Mouse (Mus musculus): ENCODE measurements at regions not wholly inside any gene's neighbourhood (a gene's known extent, or its start where the extent isn't known, plus 50 kb on each side); places are given as distances from the start of the nearest gene placed in this dataset.

- H3K36me3 ChIP-seq (ENCODE audit: control insufficient read depth, insufficient read depth, low read length), result no peaks in the 10 kb centered on the region
- DNase-seq (ENCODE audit: low spot score), result no peak
- H3K4me1 ChIP-seq (replicated peaks; ENCODE audit: control insufficient read depth, insufficient read depth, low read length), result no peaks in the 10 kb centered on the region
- H3K9ac ChIP-seq (ENCODE audit: low read depth, low read length), result no peak overlapping the region
- ATAC-seq (replicated peaks; ENCODE audit: low FRiP score), result no peak
- 83% methylated on average over 4 of the region's 4 CpGs for WGBS
- H3K27me3 ChIP-seq (replicated peaks; ENCODE audit: control insufficient read depth, insufficient read depth, low read length), result no peaks in the 10 kb centered on the region
- H3K9me3 ChIP-seq (ENCODE audit: control insufficient read depth, low read length), result 0 out of 2 replicates have a peak, but pooled peaks cover 4% of the 10 kb centered on the region
- no peak overlapping the region for H3K4me3 ChIP-seq (ENCODE audit: low read depth, low read length)
- no peak overlapping the region for H3K27ac ChIP-seq (ENCODE audit: low read depth, low read length)
- H3K4me2 ChIP-seq, result no peak overlapping the region
These were observed 289.0 kb downstream of the Ice1 start for GRCm38 (mm10) chr13:70348456-70348855.

DNA sequence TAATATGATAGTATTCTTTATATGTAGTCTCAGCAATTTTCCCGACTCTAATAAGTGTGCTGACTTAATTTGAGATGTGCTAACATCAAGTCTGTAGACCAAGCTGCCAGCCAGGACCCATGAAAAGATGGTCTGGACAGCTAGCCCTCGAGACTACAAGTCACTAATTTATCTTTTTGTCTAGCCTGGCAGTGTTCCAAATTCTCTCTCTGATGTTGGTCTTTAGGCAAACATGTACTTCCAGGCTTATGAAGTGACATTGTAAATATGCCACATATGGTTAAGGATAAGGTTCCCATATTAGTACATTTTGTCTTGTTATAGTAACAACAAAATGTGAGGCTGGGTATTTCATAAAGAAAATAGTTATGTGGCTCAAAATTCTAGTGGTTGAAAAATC, 288.5 kb downstream of the Ice1 start:
- Histone ChIP-seq H3K4me1 (replicated peaks; ENCODE audit: control insufficient read depth, insufficient read depth, low read length) (no peaks in the 10 kb centered on the region), H3K27me3 (replicated peaks; ENCODE audit: control insufficient read depth, insufficient read depth, low read length) (no peaks in the 10 kb centered on the region), H3K4me3 (ENCODE audit: low read depth, low read length) (no peak overlapping the region), H3K9me3 (ENCODE audit: control insufficient read depth, low read length) (0 out of 2 replicates have a peak, but pooled peaks cover 4% of the 10 kb centered on the region), H3K9ac (ENCODE audit: low read depth, low read length) (no peak overlapping the region), H3K27ac (ENCODE audit: low read depth, low read length) (no peak overlapping the region), H3K4me2 (no peak overlapping the region), H3K36me3 (ENCODE audit: control insufficient read depth, insufficient read depth, low read length) (no peaks in the 10 kb centered on the region)
- no peak for DNase-seq (ENCODE audit: low spot score)
- ATAC-seq (replicated peaks; ENCODE audit: low FRiP score), result no peak
- WGBS, result 64% methylated on average over 2 of the region's 2 CpGs

- Histone ChIP-seq H3K4me2 (no peak overlapping the region), H3K9me3 (ENCODE audit: control insufficient read depth, low read length) (no peaks in the 10 kb centered on the region), H3K27ac (ENCODE audit: low read depth, low read length) (no peak overlapping the region), H3K36me3 (ENCODE audit: control insufficient read depth, insufficient read depth, low read length) (no peaks in the 10 kb centered on the region), H3K9ac (ENCODE audit: low read depth, low read length) (no peak overlapping the region), H3K27me3 (replicated peaks; ENCODE audit: control insufficient read depth, insufficient read depth, low read length) (no peaks in the 10 kb centered on the region), H3K4me3 (ENCODE audit: low read depth, low read length) (no peak overlapping the region), H3K4me1 (replicated peaks; ENCODE audit: control insufficient read depth, insufficient read depth, low read length) (no peaks in the 10 kb centered on the region)
- DNase-seq (ENCODE audit: low spot score) (no peak), ATAC-seq (replicated peaks; ENCODE audit: low FRiP score) (no peak)
- 67% methylated on average over 2 of the region's 2 CpGs for WGBS
These were observed 267.8 kb downstream of the Ice1 start for GRCm38 (mm10) chr13:70369647-70370046.

DNA sequence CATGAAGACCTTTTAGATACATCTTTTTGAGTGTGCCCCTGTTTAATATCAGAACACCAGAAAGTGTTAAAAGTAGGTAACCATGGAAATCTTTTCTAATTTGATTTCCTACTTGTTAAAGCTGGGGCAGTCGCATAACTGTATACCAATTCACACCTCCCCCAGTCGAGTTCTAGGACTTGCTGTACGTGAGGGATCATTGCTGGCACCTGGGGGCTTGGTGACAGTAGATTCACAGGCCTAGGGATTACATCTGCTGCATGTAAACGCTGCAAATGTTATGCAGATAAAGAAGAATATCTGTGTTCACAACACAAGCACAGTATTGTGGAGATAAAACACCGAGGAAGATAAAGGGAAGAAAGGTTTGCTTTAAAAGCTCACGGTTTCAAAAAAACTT, 256.7 kb downstream of the Ice1 start:
- no peak for DNase-seq (ENCODE audit: low spot score)
- no peak for ATAC-seq (replicated peaks; ENCODE audit: low FRiP score)
- H3K4me2 ChIP-seq, result no peak overlapping the region
- no peaks in the 10 kb centered on the region for H3K27me3 ChIP-seq (replicated peaks; ENCODE audit: control insufficient read depth, insufficient read depth, low read length)
- H3K4me1 ChIP-seq (replicated peaks; ENCODE audit: control insufficient read depth, insufficient read depth, low read length), result no peaks in the 10 kb centered on the region
- 57% methylated on average over 6 of the region's 6 CpGs for WGBS
- H3K4me3 ChIP-seq (ENCODE audit: low read depth, low read length), result no peak overlapping the region
- H3K27ac ChIP-seq (ENCODE audit: low read depth, low read length), result no peak overlapping the region
- no peak overlapping the region for H3K9ac ChIP-seq (ENCODE audit: low read depth, low read length)
- H3K36me3 ChIP-seq (ENCODE audit: control insufficient read depth, insufficient read depth, low read length), result no peaks in the 10 kb centered on the region
- H3K9me3 ChIP-seq (ENCODE audit: control insufficient read depth, low read length), result no peaks in the 10 kb centered on the region

DNA sequence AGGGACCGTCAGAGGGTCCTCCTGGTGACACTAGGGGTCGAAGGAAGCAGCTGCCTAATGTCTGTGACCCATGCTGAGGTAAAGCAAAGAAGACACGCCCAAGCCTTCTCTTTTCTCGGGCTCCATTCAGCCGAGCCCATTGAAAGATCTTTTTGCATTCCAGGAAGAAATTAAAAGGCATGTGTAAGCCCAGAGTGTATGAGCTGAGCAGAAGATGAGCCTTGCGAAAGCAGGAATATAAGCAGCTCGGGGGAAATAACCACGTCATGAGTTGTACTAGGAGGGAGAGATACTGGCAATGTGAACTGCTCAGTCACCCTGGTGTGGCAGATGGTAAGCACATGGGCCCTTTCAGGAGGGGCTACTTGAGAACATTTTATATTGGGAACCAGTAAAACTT, 252.1 kb downstream of the Ice1 start:
- Histone ChIP-seq H3K36me3 (ENCODE audit: control insufficient read depth, insufficient read depth, low read length) (no peaks in the 10 kb centered on the region), H3K27ac (ENCODE audit: low read depth, low read length) (no peak overlapping the region), H3K4me1 (replicated peaks; ENCODE audit: control insufficient read depth, insufficient read depth, low read length) (no peaks in the 10 kb centered on the region), H3K4me2 (no peak overlapping the region), H3K9me3 (ENCODE audit: control insufficient read depth, low read length) (no peaks in the 10 kb centered on the region), H3K4me3 (ENCODE audit: low read depth, low read length) (no peak overlapping the region), H3K9ac (ENCODE audit: low read depth, low read length) (no peak overlapping the region), H3K27me3 (replicated peaks; ENCODE audit: control insufficient read depth, insufficient read depth, low read length) (no peaks in the 10 kb centered on the region)
- ATAC-seq (replicated peaks; ENCODE audit: low FRiP score) (no peak), DNase-seq (ENCODE audit: low spot score) (no peak)
- WGBS, result 69% methylated on average over 8 of the region's 8 CpGs

- no peaks in the 10 kb centered on the region for H3K36me3 ChIP-seq (ENCODE audit: control insufficient read depth, insufficient read depth, low read length)
- ATAC-seq (replicated peaks; ENCODE audit: low FRiP score), result no peak
- WGBS, result 91% methylated on average over 1 of the region's 1 CpGs
These were observed 224.6 kb downstream of the Ice1 start for GRCm38 (mm10) chr13:70412788-70413187.

DNA sequence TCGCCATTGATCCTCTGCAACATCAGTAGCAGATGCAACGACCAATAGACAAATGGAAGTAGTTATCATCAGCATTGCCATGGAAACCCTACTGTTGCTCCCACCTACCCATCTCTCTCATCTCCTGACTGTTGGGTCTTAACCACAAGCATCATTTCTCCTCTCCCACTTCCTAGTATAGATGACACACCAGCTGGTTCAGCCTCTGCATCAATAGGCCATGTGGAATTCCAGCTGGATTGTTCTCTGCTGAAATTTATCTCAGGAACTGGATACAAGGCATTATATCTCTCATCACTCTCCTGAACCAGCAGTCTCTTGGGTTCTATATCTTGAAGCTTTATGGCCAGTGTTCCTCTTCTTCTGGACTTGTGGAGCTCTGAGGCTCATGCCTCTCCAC, 219.3 kb downstream of the Ice1 start:
- H3K27ac ChIP-seq (ENCODE audit: low read depth, low read length), result no peak overlapping the region
- H3K4me2 ChIP-seq, result no peak overlapping the region
- H3K9ac ChIP-seq (ENCODE audit: low read depth, low read length), result no peak overlapping the region
- H3K4me1 ChIP-seq (replicated peaks; ENCODE audit: control insufficient read depth, insufficient read depth, low read length), result no peaks in the 10 kb centered on the region
- H3K4me3 ChIP-seq (ENCODE audit: low read depth, low read length), result no peak overlapping the region
- 69% methylated on average over 2 of the region's 2 CpGs for WGBS
- no peaks in the 10 kb centered on the region for H3K9me3 ChIP-seq (ENCODE audit: control insufficient read depth, low read length)
- no peak for DNase-seq (ENCODE audit: low spot score)
- H3K36me3 ChIP-seq (ENCODE audit: control insufficient read depth, insufficient read depth, low read length), result no peaks in the 10 kb centered on the region
- no peaks in the 10 kb centered on the region for H3K27me3 ChIP-seq (replicated peaks; ENCODE audit: control insufficient read depth, insufficient read depth, low read length)
- ATAC-seq (replicated peaks; ENCODE audit: low FRiP score), result no peak

More at GRCm38 (mm10) chr13:70412788-70413187, 224.6 kb downstream of the Ice1 start:
- no peak overlapping the region for H3K4me2 ChIP-seq
- no peaks in the 10 kb centered on the region for H3K27me3 ChIP-seq (replicated peaks; ENCODE audit: control insufficient read depth, insufficient read depth, low read length)
- DNase-seq (ENCODE audit: low spot score), result no peak
- H3K4me3 ChIP-seq (ENCODE audit: low read depth, low read length), result no peak overlapping the region
- no peaks in the 10 kb centered on the region for H3K4me1 ChIP-seq (replicated peaks; ENCODE audit: control insufficient read depth, insufficient read depth, low read length)
- H3K9ac ChIP-seq (ENCODE audit: low read depth, low read length), result no peak overlapping the region
- H3K27ac ChIP-seq (ENCODE audit: low read depth, low read length), result no peak overlapping the region; the same call in 1 of the 2 replicates
- H3K9me3 ChIP-seq (ENCODE audit: control insufficient read depth, low read length), result no peaks in the 10 kb centered on the region

DNA sequence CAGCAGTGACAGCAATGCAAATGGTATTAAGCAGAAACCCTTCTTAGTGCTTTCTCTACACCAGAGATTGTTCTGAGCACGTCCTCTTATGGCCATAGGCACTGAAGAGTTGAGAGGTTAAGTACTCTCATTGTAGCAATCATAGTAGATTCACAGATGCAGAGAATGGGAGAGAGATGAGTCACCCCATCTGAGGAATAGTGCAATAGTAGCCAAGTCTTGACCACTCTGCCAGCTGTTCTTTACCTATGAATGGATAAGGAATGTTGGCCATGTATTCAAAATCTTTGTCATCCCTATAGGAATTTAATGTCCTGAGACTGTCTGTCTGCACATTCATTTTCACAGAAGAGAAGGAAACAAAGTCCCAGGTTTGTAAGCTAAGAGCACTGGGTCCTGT, 198.0 kb downstream of the Ice1 start:
- 54% methylated on average over 1 of the region's 1 CpGs for WGBS
- ATAC-seq (replicated peaks; ENCODE audit: low FRiP score), result no peak
- Histone ChIP-seq H3K36me3 (ENCODE audit: control insufficient read depth, insufficient read depth, low read length) (no peaks in the 10 kb centered on the region), H3K4me3 (ENCODE audit: low read depth, low read length) (no peak overlapping the region), H3K27ac (ENCODE audit: low read depth, low read length) (no peak overlapping the region), H3K9me3 (ENCODE audit: control insufficient read depth, low read length) (no peaks in the 10 kb centered on the region), H3K4me2 (no peak overlapping the region), H3K27me3 (replicated peaks; ENCODE audit: control insufficient read depth, insufficient read depth, low read length) (no peaks in the 10 kb centered on the region), H3K9ac (ENCODE audit: low read depth, low read length) (no peak overlapping the region), H3K4me1 (replicated peaks; ENCODE audit: control insufficient read depth, insufficient read depth, low read length) (no peaks in the 10 kb centered on the region)
- no peak for DNase-seq (ENCODE audit: low spot score)

GRCm38 (mm10) chr13:70446940-70447339, 190.5 kb downstream of the Ice1 start:
- Histone ChIP-seq H3K27ac (ENCODE audit: low read depth, low read length) (no peak overlapping the region), H3K27me3 (replicated peaks; ENCODE audit: control insufficient read depth, insufficient read depth, low read length) (no peaks in the 10 kb centered on the region), H3K4me2 (no peak overlapping the region), H3K4me1 (replicated peaks; ENCODE audit: control insufficient read depth, insufficient read depth, low read length) (no peaks in the 10 kb centered on the region), H3K9ac (ENCODE audit: low read depth, low read length) (no peak overlapping the region), H3K4me3 (ENCODE audit: low read depth, low read length) (no peak overlapping the region), H3K9me3 (ENCODE audit: control insufficient read depth, low read length) (no peaks in the 10 kb centered on the region), H3K36me3 (ENCODE audit: control insufficient read depth, insufficient read depth, low read length) (no peaks in the 10 kb centered on the region)
- ATAC-seq (replicated peaks; ENCODE audit: low FRiP score) (no peak), DNase-seq (ENCODE audit: low spot score) (no peak)
- WGBS, result 75% methylated on average over 4 of the region's 4 CpGs
